Mouse (Mus musculus) myocyte (in vitro differentiated cells): ENCODE measurements around the gene Pmpca. TPM values are rescaled to one million over a fixed set of nuclear protein-coding genes. Genes with fewer than 3 reads are reported as not detected.

ENCODE experiments used
- H3K27me3 ChIP-seq: one replicate; pipeline ENCODE4 v1.6.1; 2011; ENCODE audit not compliant: control insufficient read depth, insufficient read depth, insufficient read length
- H3K36me3 ChIP-seq: one replicate; pipeline ENCODE4 v1.6.1; 2011; ENCODE audit not compliant: control insufficient read depth, insufficient read depth
- H3K4me2 ChIP-seq: one replicate; pipeline ENCODE4 v1.6.1; 2011; ENCODE audit warnings: low read depth, control low read depth
- H3K4me3 ChIP-seq: one replicate; pipeline ENCODE4 v1.5.1; 2011; ENCODE audit warnings: mild to moderate bottlenecking, control low read depth, moderate library complexity
- H3K79me2 ChIP-seq: one replicate; pipeline ENCODE4 v1.6.1; 2011; ENCODE audit not compliant: control insufficient read depth, insufficient read depth
- H3ac ChIP-seq: one replicate; pipeline ENCODE4 v1.6.1; 2011; ENCODE audit not compliant: control insufficient read depth, insufficient read length
- CEBPB ChIP-seq: IDR thresholded peaks from 2 replicates; pipeline ENCODE4 v1.6.1; 2011; ENCODE audit warnings: mild to moderate bottlenecking, moderate library complexity; ENCODE audit not compliant: poor library complexity, insufficient read depth, severe bottlenecking
- E2F4 ChIP-seq: IDR thresholded peaks from one replicate; pipeline ENCODE4 v1.6.1; 2011; ENCODE audit warnings: mild to moderate bottlenecking, control low read depth, moderate library complexity; ENCODE audit not compliant: insufficient read depth
- MAX ChIP-seq: IDR thresholded peaks from one replicate; pipeline ENCODE4 v1.6.1; 2011; ENCODE audit warnings: low read depth, mild to moderate bottlenecking, control low read depth
- MYOD1 ChIP-seq, 3 experiments: IDR thresholded peaks; one replicate each; pipeline ENCODE4 v1.6.1; 2011; ENCODE audit warnings: control low read depth in 2 of 3, low read depth in 2 of 3, mild to moderate bottlenecking in 2 of 3, moderate library complexity in 1 of 3; ENCODE audit not compliant: insufficient read length in 2 of 3, control insufficient read depth in 1 of 3
- MYOG ChIP-seq, 3 experiments: IDR thresholded peaks; one replicate each; pipeline ENCODE4 v1.6.1; 2011; ENCODE audit warnings: control low read depth in 2 of 3, low read depth in 2 of 3, mild to moderate bottlenecking in 2 of 3; ENCODE audit not compliant: insufficient read length in 2 of 3, control insufficient read depth in 1 of 3, insufficient read depth in 1 of 3
- POLR2A ChIP-seq: IDR thresholded peaks from one replicate; pipeline ENCODE4 v1.6.1; 2011; ENCODE audit warnings: low read depth, mild to moderate bottlenecking, control low read depth, moderate library complexity; ENCODE audit not compliant: insufficient read length
- POLR2AphosphoS2 ChIP-seq: IDR thresholded peaks from one replicate; pipeline ENCODE4 v1.6.1; 2011; ENCODE audit warnings: low read depth, control low read depth; ENCODE audit not compliant: insufficient read length
- REST ChIP-seq: IDR thresholded peaks from one replicate; pipeline ENCODE4 v1.6.1; 2011; ENCODE audit warnings: mild to moderate bottlenecking, control low read depth, moderate library complexity; ENCODE audit not compliant: insufficient read depth, insufficient read length
- SRF ChIP-seq: IDR thresholded peaks from one replicate; pipeline ENCODE4 v1.6.1; 2011; ENCODE audit warnings: low read depth; ENCODE audit not compliant: control insufficient read depth, insufficient read length
- TCF12 ChIP-seq: IDR thresholded peaks from one replicate; pipeline ENCODE4 v1.6.1; 2011; ENCODE audit warnings: mild to moderate bottlenecking, control low read depth; ENCODE audit not compliant: poor library complexity, insufficient read depth, severe bottlenecking
- TCF3 ChIP-seq: IDR thresholded peaks from one replicate; pipeline ENCODE4 v1.6.1; 2011; ENCODE audit warnings: low read depth, control low read depth; ENCODE audit not compliant: insufficient read length
- USF1 ChIP-seq: IDR thresholded peaks from one replicate; pipeline ENCODE4 v1.6.1; 2011; ENCODE audit warnings: low read depth, mild to moderate bottlenecking, control low read depth, moderate library complexity
- polyA plus RNA-seq: library from polyadenylated mRNA; unstranded; fragments of >200 nt; fragmentation: generic; extraction: Trizol; gene quantifications from one replicate; pipeline ENCODE4 v1.2.1, GENCODE M21; 2012; ENCODE audit warnings: missing spikeins

Pmpca gene
- polyA plus RNA-seq, 1 experiment = 111 TPM

DNA sequence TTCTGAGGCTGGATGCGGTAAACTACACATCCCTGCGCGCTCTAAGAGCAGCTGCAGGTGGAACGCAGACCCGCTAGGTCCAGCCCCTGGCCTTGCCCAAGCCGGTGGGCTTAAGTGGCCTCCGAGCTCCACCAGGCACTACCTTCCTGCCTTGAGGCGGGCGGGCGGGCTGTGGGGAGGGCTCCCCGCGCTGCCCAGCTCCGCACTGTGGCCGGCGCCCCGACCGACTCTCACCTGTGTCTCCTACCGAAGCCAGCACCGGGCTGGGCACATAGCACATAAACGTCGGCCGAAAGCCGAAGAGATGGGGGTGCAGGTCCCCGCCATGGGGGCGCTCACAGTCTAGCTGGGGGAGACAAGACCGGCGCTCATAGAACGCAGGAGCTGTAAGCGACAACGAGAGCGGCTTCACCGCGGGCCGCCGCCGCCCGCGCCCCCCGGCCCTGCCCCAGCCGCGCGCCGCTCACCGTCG, 421 bp upstream of the Pmpca start:
- H3ac ChIP-seq = peak overlapping the region; percentile 90
- H3K79me2 ChIP-seq = peaks cover 33% of the 10 kb centered on the region
- no peak for TF ChIP-seq TCF12
- TF ChIP-seq E2F4 = no peak
- no peak for TF ChIP-seq MYOG (IDR thresholded peaks at IDR 0.05; ENCODE audit: control insufficient read depth in 1 of 3, insufficient read depth in 1 of 3, insufficient read length in 2 of 3, low read depth in 2 of 3)
- no peak for TF ChIP-seq CEBPB
- no peak for TF ChIP-seq USF1
- TF ChIP-seq POLR2A = no peak
- no peak for TF ChIP-seq SRF
- TF ChIP-seq REST = no peak
- peak in 1 of 3 experiments; percentile 18 for TF ChIP-seq MYOD1 (IDR thresholded peaks at IDR 0.05; ENCODE audit: control insufficient read depth in 1 of 3, insufficient read length in 2 of 3, low read depth in 2 of 3)
- peak; percentile 54 for TF ChIP-seq POLR2AphosphoS2
- TF ChIP-seq MAX = no peak
- no peak for TF ChIP-seq TCF3
- H3K36me3 ChIP-seq = peaks cover 46% of the 10 kb centered on the region
- H3K4me3 ChIP-seq = peak overlapping the region; percentile 96
- peak overlapping the region; percentile 91 for H3K4me2 ChIP-seq
- no peaks in the 10 kb centered on the region for H3K27me3 ChIP-seq

DNA sequence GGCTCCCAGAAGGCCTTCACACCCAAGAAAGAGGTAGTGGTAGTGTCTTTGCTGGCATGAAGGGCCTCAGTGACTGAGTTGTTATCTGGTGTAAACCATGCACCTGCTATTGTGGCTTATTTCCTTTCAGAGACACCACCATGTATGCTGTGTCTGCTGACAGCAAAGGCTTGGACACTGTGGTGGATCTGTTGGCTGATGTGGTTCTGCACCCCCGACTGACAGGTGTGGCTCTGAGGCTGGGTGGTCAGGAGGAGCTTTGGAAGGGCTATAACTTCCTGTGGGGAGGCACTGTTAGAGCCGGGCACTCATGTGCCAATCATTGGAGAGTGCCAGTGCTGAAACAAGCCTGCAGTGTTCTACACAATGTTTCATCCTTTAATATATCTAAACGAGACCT, 1.8 kb downstream of the Pmpca start:
- TF ChIP-seq MYOG (IDR thresholded peaks at IDR 0.05; ENCODE audit: control insufficient read depth in 1 of 3, insufficient read depth in 1 of 3, insufficient read length in 2 of 3, low read depth in 2 of 3) (peak in 1 of 3 experiments; percentile 61), E2F4 (no peak), MYOD1 (IDR thresholded peaks at IDR 0.05; ENCODE audit: control insufficient read depth in 1 of 3, insufficient read length in 2 of 3, low read depth in 2 of 3) (peak in 1 of 3 experiments; percentile 75)
- Histone ChIP-seq H3K79me2 (peaks cover 33% of the 10 kb centered on the region), H3K36me3 (peaks cover 56% of the 10 kb centered on the region), H3K27me3 (no peaks in the 10 kb centered on the region), H3K4me3 (peak overlapping the region; percentile 96), H3K4me2 (peak overlapping the region; percentile 88), H3ac (no peak overlapping the region)

DNA sequence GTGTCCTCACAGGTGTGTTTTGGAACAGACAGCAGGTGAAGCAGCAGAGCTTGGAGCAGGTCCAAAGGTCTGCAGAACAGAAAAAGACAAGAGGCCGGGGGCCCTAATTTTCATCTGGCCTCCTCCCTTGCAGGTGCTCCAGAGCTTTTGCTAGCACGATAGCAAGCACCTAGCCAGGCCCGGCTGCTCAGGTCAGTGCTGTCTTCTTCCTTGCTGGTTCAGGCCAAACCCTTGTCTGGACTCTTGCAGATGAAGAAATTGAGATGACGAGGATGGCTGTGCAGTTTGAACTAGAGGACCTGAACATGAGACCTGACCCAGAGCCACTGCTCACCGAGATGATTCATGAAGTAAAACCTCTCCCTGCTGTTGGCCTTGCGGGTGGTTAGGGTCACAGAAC, 2.5 kb downstream of the Pmpca start:
- H3K79me2 ChIP-seq = peaks cover 33% of the 10 kb centered on the region
- TF ChIP-seq CEBPB (no peak), MYOD1 (IDR thresholded peaks at IDR 0.05; ENCODE audit: control insufficient read depth in 1 of 3, insufficient read length in 2 of 3, low read depth in 2 of 3) (no peak), TCF12 (no peak), MYOG (IDR thresholded peaks at IDR 0.05; ENCODE audit: control insufficient read depth in 1 of 3, insufficient read depth in 1 of 3, insufficient read length in 2 of 3, low read depth in 2 of 3) (no peak), MAX (no peak), E2F4 (no peak), TCF3 (no peak)

DNA sequence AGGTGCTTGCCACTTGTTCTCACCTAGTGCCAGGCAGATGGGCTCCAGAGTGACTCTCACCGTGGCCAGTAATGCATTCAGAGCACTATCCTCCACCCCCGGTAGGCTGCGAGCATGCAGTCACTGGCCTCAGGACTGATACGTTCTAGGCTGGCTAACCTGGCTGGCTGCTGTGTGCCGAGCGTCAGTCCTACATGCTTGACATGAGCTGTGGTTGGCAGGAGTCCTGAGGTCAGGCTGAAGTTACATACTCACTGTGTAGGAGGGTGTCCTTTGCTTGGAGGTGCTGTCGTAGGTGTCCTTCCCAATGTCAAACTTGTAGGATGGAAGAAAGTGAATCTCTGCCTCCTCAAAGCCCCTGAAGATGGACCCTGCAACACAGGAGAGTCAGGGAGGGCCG, 9.8 kb downstream of the Pmpca start:
- H3K4me3 ChIP-seq = no peak overlapping the region
- no peak overlapping the region for H3K4me2 ChIP-seq
- no peaks in the 10 kb centered on the region for H3K79me2 ChIP-seq
- H3ac ChIP-seq = no peak overlapping the region
- H3K36me3 ChIP-seq = peaks cover 45% of the 10 kb centered on the region
- no peaks in the 10 kb centered on the region for H3K27me3 ChIP-seq
- peak; percentile 62 for TF ChIP-seq POLR2AphosphoS2
- no peak for TF ChIP-seq MYOG (IDR thresholded peaks at IDR 0.05; ENCODE audit: control insufficient read depth in 1 of 3, insufficient read depth in 1 of 3, insufficient read length in 2 of 3, low read depth in 2 of 3)
- TF ChIP-seq POLR2A = peak; percentile 32

More for the DNA sequence above, 2.5 kb downstream of the Pmpca start:
- H3ac ChIP-seq = no peak overlapping the region
- H3K27me3 ChIP-seq = no peaks in the 10 kb centered on the region
- H3K4me3 ChIP-seq = no peak overlapping the region
- peaks cover 57% of the 10 kb centered on the region for H3K36me3 ChIP-seq
- no peak overlapping the region for H3K4me2 ChIP-seq

DNA sequence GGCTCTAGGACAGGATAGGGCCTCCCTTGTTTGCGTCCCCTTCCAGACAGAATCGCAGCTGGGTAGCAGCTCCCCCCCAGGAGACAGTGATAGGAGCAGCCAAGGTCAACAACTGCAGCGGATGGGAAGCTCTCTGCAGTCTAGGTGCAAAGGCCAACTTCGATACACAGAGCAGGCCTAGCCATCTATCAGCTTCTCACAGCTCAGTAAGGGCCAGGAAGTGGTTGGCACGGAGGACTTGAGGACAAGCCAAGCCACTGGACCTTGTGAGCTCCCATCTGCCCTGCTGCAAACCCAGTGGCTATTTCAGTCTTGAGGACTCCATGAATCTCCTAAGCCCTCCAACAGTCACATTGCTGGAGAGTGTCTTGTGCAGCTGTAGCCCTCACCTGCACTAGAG, 10.5 kb downstream of the Pmpca start:
- no peaks in the 10 kb centered on the region for H3K79me2 ChIP-seq
- peaks cover 38% of the 10 kb centered on the region for H3K36me3 ChIP-seq
- TF ChIP-seq E2F4 (no peak), POLR2A (peak; percentile 22), POLR2AphosphoS2 (peak; percentile 73)
- no peaks in the 10 kb centered on the region for H3K27me3 ChIP-seq
- no peak overlapping the region for H3ac ChIP-seq
- no peak overlapping the region for H3K4me2 ChIP-seq
- no peak overlapping the region for H3K4me3 ChIP-seq

DNA sequence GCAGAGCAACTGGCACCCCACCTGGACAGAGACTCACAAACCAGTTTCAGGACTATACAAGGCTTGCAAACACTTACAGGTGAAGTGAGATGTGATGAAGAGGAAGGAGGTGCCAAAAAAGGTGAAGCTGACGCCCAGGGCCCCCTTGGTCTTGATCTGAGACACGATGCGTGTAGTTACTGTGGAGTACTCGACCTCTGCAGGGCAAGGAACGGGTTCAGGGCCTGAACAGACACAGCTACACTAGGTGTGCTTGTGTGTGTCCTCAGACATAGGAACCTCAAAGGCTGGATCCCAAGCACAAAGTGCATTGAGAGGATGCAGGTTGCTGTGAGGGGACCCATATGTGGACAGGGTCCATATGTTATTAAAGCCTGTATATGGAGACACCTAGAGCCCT, 11.2 kb downstream of the Pmpca start:
- TF ChIP-seq REST (no peak), CEBPB (no peak), E2F4 (no peak), USF1 (no peak), MYOD1 (IDR thresholded peaks at IDR 0.05; ENCODE audit: control insufficient read depth in 1 of 3, insufficient read length in 2 of 3, low read depth in 2 of 3) (no peak), MAX (no peak), TCF12 (no peak), POLR2AphosphoS2 (peak; percentile 67)
- H3K4me2 ChIP-seq = no peak overlapping the region
- H3ac ChIP-seq = no peak overlapping the region
- H3K27me3 ChIP-seq = no peaks in the 10 kb centered on the region
- peaks cover 31% of the 10 kb centered on the region for H3K36me3 ChIP-seq
- no peak overlapping the region for H3K4me3 ChIP-seq
- no peaks in the 10 kb centered on the region for H3K79me2 ChIP-seq
